Mouse (Mus musculus): ENCODE measurements around the gene Rtkn2.

Rtkn2 gene

DNA sequence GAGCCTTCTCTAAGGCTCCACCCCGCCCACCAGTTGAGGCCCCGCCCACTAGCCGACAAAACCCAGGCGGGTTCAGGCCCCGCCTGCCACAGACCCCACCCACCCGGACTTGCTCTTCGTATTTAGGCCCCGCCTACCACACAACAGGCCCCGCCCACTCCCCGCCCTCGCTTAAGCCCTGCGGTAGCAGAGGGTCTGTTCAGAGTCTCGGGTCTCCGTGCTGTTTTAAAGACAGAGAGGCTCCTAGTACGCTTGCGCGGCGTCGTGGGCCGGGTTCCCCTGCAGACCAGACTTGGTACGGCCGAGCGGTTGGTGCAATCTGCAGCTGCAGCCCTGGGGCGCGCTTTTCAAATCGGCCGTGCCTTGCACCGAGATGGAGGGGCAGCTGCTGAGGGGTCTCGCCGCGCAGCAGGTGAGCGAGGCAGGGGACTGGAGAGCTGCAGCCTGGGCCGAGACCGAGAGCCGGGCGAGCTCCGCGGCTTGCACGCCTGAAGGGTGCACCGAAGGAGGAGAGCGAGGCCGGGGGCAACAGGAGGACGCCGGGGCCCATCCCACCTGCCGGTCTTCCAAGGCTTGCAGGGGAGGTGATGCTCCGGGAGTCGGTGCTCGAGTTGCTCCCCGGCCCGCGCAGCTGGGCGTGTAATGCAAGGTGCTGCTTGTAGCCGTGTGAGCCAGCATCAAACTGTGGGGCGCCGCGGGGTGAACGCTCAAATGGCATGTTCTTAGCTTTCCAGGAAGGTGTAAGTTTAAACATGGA is at the start of gene Rtkn2:
Gene Rtkn2 (plus strand): TSS at position 170 of the 757 bp plus-strand sequence.
- peak; percentile 74 for DNase-seq (ENCODE audit: low read depth, low spot score)

DNA sequence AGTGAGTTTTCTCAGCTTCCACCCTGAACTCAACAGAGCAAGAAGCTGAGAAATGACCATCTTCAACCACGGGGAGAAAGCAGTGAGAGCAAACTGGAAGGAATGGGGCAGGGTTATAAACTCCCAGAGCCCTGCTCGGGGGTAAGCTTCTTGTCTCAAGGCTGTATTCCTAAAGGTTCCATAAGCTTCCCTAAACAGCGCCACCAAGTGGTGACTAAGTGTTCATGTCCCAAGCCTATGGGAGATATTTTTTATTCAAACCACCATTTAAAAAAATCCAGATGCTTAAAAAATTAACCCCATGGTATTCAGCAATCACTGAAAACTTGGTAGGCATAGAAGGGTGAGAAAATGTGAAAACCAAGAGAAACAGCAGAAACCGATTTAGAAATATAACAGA is 48.0 kb upstream of the Rtkn2 start:
- DNase-seq (ENCODE audit: low read depth, low spot score): no peak

DNA sequence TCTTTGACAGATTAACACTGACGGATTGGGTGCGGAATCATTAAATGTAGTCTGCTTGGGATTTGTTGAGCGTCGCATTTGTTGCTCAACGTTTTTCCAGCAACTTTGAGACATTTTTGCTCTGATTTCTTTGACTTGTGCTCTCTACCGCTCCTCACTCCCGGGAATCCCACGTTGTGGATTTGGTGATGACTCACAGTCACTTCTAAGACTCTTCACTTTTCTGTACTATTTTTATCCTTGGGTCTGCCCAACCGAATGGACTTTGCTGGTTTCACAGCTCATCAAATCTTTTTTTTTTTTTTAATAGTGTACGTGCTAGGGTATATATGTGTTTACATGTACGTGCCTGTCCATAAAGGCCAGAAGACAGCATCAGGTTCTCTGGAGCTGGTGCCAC is 46.6 kb upstream of the Rtkn2 start:
- no peak for DNase-seq (ENCODE audit: low read depth, low spot score)

DNA sequence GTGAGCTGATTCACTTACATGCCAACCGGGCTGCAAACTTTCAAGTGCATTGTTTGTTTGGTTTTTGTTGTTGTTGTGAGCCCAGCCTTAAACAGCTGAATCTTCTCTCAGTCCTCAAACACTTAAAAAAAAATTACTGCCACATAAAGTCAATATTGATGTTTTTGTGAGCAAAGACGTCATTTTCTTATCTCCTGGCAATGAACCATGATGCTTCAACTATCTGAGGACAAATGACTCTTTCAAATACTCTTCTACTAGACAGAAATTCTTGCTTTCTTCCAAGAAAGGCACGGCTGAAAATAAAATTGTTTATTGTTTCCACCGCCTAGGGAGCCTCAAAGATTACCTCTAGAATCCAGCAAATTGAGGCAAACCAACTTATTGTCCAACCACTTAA is 42.4 kb upstream of the Rtkn2 start:
- DNase-seq (ENCODE audit: low read depth, low spot score): no peak

DNA sequence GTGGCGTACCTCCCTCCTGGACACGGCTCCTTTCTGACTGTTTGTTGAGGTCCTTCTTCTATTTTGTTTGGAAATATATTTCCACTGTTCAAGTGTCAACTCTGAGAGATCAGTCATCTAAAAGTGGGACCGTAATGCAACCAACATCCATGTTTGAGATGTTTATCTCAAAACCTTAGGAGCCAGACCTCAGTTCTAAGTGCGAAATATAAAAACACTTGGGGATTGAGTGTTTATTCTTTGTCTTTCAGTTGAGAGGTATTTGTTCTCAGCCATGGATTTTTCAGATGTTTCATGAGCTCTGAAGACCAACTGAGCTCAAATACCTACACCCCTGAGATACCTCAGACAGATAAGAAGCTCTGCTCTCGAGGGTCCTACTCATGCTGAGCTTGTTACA is 41.6 kb upstream of the Rtkn2 start:
- DNase-seq (ENCODE audit: low read depth, low spot score): no peak

DNA sequence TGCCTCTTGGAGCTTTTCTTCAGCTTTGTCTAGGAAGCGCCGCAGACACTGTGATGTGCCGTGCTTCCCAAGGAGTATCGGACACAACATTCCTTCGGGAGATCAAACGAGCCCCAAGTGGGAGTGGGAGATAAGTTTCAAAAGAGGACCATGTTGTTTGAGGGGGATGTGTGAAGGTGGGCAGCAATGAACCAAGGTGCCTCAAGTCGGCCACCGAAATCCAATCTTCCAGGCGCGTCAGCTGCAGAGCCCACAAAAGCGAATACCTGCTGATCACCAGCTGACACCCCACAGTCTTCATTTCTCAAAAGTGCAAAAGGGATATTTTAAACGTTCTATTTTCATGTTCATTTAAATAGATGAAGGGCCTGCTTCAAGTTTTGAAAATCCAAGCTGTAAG is 39.8 kb upstream of the Rtkn2 start:
- no peak for DNase-seq (ENCODE audit: low read depth, low spot score)

DNA sequence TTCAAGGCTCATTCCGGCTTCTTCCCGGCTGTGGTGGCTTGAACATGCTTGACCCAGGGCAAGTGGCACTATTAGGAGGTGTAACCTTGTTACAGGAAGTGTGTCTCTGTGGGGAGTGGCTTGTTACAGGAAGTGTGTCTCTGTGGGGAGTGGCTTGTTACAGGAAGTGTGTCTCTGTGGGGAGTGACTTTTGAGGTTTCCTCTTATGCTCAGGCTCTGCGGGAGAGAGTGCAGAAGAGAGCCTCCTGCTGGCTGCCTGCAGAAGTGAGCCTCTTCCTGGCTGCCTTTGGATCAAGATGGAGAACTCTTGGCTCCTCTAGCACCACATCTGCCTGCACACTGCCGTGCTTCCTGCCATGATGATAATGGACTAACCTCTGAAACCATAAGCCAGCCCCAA is 35.9 kb upstream of the Rtkn2 start:
- no peak for DNase-seq (ENCODE audit: low read depth, low spot score)

DNA sequence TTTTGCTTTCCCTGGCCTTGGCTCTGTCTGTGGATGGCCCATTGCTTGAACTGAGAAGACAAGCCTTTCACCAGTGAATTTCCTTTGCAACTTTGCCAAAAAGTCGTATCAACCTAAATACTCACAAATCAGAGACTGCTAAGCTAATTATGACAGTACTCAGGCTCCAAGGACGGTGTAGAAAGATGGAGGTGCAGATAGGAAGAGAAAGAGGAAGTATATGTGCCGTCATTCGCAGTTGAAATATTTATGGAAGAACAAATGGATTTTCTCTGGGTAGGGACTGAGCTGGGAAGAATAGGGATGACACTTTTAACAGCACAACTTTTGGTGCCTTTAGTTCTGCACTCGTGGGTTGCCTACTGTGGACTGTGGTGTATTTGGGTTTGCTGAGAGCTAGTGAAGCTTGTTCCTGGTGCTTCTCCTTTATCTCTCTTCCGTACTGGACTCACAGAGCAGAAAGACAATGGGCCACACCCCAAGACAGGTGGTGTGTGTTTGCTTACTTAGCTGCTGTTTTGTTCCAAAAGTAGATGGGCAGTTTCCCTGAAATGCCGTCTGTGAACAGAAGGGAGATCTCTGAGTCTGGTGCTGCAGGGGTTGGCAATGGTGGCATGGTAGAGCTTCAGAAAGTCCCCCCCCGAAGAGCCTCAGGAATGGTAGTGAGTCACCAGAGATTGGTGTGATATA is 29.2 kb upstream of the Rtkn2 start:
- no peak for DNase-seq (ENCODE audit: low read depth, low spot score)

DNA sequence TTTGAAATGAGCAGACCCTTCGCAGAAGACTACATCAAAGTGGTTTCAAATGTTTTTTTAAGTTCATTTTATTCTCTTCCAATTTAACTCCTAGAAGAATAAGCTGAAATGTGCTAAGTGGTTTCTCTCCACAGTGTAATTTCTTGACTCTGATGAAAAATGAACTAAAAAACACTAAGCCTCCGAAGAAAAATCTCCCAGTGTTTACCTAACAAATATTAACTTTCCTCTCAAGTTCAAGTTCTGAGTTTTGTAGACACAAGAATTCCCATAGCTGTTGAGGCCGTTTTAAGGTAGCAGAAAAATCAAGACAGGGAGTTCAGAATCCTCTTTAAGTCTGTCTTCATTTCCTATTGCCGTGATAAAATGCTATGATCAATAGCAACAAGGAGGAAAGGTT is 27.7 kb upstream of the Rtkn2 start:
- no peak for DNase-seq (ENCODE audit: low read depth, low spot score)

DNA sequence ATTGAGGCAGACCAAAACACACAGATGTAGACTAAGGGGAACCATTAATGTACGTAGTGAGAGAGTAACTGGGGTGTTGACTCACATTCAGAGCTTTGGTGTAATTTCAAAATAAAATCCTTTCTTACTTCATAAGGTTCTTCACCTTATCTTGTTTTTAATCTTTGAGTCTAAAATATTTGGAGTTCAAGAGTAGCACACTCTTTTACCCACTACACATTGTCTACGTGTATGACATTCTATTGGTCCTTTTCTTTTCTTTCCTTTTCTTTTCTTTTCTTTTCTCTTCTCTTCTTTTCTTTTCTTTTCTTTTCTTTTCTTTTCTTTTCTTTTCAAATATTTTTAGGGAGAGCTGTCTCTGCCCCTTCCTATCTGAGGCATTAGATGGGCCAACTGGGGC is 23.4 kb upstream of the Rtkn2 start:
- DNase-seq (ENCODE audit: low read depth, low spot score): no peak

DNA sequence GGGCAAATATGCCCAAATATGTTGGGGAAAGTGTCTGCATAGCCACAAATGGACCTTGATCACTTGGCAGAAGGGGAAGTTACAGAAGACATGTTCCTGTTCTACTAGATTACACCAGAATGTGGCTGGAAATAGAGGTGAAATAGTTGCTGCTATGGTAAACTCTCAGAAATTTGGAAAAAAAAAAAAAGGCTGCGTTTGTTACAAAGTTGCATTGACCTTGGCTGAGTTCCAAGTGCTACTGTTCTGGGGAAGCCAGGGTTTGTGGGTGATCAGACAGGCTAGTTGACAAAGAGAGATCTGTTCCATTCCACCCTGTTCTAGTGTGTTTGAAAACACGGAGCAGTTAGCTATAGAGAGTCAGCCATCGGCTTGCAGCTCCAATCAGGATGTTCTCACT is 19.4 kb upstream of the Rtkn2 start:
- DNase-seq (ENCODE audit: low read depth, low spot score): no peak

DNA sequence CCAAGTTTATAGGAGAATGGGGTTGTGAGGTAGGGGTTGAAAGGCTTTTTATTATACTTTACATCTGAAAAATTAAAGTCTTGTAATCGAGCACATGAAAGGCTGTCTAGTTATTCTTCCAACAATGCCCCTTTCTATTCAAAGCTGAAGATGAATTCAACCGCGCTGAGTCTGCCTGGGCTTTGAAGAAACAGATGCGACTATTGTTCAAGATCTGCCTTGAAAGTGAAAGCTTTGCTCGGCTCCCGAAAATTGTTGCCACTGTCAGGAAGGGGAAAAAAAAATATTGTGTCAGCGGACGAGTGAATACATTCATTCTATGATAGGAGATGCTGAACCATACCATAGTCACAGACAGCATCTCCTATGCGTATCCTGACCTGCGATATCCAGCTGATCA is 16.9 kb upstream of the Rtkn2 start:
- no peak for DNase-seq (ENCODE audit: low read depth, low spot score)

DNA sequence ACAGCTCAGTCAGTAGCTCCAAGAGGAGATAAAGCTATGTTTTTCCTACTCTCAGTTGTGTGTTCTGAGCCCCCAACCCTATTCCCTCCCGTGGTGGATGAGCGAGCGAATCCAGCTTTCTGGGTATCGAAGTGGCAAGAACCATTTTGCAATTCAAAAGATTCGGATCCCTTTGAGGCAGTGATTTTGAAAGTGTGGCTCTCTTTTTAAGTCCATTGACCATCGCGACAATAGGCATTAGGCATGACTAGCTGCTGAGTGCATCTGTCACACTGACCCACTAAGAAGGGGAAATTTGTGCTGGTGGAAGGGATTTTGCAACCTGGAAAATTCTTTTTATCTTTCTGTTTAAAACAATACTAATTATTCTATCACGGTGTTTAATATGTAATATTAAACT is 15.3 kb upstream of the Rtkn2 start:
- no peak for DNase-seq (ENCODE audit: low read depth, low spot score)

DNA sequence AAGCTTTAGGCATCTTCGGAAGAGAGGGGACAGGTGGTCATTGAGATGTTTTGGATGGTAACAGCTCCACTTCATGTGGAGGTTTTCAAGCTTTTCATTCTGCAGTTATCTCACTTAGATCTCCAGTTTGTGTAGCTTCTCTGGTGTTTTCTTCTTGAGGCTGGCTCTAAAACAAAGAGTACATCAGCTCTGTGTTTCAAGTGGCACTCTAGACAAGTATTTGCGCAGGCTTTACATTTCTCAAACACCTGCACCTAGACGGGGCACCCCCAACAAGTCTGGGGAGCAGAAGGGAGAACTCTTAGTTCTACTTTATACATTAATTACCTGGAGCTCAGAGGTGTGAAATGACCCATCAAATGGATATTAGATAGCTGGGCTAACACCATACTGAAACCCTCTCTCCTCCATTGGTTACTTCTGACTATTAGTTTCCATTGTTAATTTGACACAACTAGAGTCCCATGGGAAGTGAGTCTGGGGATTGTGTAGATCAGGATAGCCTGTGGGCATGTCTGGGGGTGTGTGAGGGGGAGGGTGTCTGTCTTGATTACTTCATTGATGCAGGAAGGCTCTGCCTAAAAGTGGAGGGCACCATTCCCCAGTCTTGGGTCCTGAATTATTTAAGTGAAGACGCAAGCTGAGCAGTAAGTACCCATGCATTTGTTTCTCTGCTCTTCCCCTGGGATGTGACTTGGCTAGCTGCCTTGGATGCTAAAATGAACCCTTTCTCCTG is 14.0 kb upstream of the Rtkn2 start:
- DNase-seq (ENCODE audit: low read depth, low spot score): no peak

DNA sequence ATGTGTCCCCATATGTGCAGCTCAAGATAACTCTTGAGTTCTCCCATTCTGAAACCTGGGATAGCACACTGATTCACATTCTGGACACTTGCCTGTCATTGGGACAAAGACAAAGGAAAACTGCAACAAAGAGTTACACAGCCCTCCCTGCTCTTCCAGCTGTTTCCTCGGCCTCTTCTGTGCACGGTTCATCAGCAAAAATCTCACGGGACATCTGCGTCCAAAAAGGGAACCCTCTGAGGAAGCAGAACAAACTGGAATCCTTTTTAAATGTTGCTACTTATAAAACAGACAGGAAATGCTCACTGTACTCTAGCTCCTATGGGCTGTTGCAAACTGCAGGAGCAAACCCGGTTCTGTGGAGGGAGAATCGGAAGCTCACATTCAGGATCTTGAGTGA is 13.3 kb upstream of the Rtkn2 start:
- DNase-seq (ENCODE audit: low read depth, low spot score): no peak

DNA sequence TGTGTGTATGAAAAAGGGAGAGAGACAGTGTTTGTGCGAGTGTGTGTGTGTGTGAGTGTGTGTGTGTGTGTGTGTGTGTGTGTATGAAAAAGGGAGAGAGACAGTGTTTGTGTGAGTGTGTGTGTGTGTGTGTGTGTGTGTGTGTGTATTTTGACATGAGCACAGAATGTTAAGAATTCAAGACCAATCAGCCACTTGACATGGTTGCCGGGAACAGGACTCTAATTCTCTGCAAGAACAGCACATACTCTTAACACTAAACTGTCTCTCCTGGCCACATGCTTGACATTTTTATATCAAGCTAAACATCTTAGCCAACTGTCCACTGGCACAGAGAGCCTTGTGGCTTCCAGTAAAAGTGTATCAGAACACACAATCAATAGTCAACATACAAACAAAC is 12.4 kb upstream of the Rtkn2 start:
- DNase-seq (ENCODE audit: low read depth, low spot score): no peak

DNA sequence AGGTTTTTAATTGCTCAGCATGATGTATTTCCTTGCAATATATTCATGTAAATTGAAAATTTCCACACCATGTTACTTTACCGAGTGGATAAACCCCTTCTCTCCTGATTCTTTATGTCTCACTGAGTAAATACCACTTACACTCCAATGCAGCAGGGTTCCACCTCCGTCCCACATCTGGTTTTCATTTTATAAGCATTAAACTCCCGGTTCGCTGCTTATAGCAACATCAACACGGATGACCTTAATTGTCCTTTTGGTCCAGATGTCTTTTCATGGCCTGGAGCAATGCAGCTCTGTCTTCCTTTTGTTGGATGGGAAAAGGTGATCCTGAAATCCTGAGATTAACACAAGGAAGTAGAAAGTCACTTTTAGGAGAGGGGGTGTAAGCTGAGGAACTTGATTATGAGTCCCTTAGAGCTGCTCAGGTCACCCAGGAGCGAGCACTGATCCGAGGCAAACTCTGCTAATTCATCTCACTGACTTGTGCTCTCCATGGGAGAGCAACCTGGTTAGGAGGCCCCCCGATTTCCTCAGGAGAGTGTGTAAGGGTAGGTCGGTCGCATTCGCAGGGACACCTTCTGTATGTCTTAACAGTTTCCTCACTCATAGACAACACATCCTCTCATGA is 8.1 kb upstream of the Rtkn2 start:
- no peak for DNase-seq (ENCODE audit: low read depth, low spot score)

DNA sequence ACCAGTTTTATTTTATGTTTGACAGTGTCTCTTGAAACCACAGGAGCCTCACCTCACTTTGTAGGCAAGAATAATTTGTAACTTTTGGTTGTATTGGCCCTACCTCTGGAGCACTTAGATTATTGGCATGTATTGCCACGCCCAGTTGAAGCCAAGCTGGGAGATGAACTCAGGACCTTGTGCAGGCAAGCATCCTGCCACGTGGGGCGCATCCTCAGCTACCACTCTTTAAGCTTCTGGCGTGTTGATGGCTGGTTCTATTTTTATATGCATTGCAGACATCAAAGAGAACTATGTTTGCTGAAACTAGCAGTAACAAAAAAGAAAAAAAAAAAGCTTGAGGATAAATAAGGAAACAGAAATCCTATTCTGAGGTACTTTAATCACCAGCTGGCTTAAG is 2.1 kb upstream of the Rtkn2 start:
- DNase-seq (ENCODE audit: low read depth, low spot score): no peak

DNA sequence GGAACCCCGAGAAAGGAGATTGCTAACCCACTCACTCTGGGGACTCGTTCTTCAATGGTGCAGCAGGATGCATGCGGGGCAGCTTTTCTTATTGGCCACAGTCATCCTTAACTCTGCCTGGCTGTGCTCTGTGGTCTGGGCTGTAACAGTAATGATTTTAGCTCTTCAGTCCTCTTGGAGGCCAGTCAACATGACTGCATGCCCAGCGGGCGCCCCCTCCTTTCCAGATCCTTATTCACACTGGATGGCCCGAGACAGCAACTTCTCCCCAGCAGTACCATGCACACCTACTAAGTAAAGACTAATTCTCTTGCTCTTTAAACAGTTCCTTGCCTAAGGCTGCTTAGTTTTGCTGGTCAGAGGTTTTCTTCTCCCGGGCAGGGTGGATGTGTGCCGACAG is 4.4 kb downstream of the Rtkn2 start:
- no peak for DNase-seq (ENCODE audit: low read depth, low spot score)

DNA sequence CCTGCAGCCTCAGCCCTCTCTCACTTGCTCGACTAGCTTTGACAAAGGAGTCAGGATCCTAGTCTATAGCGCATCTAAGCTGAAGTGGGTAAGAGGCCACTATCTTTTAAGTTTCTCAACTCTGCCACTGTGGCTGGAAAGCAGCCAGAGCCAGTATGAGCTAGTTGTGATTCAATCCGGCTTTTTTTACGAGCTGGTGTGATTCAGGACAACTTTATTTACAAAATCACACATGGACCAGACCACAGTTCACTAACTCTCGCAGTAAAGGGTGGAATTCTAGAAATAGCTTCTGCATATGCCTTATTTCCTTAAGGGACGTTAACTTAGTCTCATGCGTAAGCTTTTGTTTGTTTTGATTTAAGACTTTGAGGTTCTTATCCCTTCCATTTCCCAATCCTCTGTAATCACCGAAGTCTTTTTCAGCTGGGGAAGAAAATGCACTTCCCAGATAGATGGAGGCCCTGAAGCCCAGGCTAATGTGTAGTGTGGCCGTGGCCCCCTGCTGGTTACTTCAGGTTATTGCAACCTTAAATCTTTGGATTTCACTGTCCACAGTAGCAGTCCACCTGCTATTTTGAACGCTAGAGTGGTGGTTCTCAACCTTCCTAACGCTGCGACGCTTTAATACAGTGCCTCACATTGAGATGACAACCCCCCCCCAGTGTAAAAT is 5.0 kb downstream of the Rtkn2 start:
- peak; percentile 53 for DNase-seq (ENCODE audit: low read depth, low spot score)

DNA sequence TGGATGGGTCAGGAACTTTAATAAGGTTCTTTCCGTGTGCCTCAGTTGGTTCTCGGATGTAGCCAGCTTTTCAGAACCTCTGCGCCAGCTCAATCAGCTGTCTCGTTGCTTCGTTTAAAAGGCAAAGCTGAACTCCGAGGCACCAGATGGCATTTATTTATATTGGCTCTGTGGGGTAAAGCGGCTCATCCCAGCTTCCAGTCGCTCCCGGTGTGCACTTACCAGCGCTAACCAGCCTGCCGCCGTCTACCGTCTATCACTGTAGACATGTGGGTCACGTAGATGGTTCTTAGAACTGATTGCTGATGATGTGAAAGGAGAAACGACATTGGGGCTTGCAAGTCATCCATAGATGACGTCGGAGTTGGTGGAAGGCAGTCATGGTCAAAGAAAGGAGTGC is 5.7 kb downstream of the Rtkn2 start:
- no peak for DNase-seq (ENCODE audit: low read depth, low spot score)

DNA sequence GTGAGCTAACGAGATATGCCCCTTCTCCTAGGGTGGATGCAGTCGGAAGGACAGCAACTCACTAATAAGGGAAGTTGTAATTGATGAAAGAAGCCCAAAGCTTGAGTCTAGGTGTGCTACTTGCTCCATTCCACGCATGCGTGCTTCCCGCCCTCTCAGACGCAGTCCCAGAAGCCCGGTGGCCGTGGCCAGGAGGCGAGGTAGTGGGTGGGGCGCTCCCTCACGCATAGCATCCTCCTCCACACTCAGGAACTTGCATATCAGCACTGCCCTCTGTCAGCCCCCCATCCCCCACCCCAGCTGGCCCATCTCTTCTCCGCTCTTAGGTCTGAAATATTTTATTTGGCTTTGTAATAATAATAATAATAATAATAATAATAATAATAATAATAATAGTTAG is 16.0 kb downstream of the Rtkn2 start:
- no peak for DNase-seq (ENCODE audit: low read depth, low spot score)
